Mouse (Mus musculus) embryonic facial prominence, embryonic 11.5 days (tissue): Measurements from ENCODE around the gene Ucn. TPM values are rescaled to one million over a fixed set of nuclear protein-coding genes. Genes with fewer than 3 reads are reported as not detected.

Experiments used
- ATAC-seq: fragments of 200-750 bp; cut with Nextera tagmentation; replicated peaks from 2 replicates; pipeline ENCODE4 v1.8.0; 2017; ENCODE audit warnings: low read depth; ENCODE audit not compliant: insufficient number of reproducible peaks, low FRiP score, low TSS enrichment
- DNase-seq: peaks from one replicate; pipeline ENCODE4 v3.0.0-alpha.2; 2015; ENCODE audit warnings: low spot score
- H3K27ac ChIP-seq: fragments of 300-500 bp; sonication (generic); replicated peaks from 2 replicates; pipeline ENCODE4 v1.5.1; 2014; ENCODE audit warnings: mild to moderate bottlenecking, low read depth, low read length, control low read depth
- H3K27me3 ChIP-seq: fragments of 300-500 bp; sonication (generic); 2 replicates; pipeline ENCODE4 v1.6.1; 2014; ENCODE audit warnings: mild to moderate bottlenecking, low read length, moderate library complexity, mixed read lengths; ENCODE audit not compliant: control insufficient read depth, insufficient read depth
- H3K36me3 ChIP-seq: fragments of 300-500 bp; sonication (generic); replicated peaks from 2 replicates; pipeline ENCODE4 v1.6.1; 2014; ENCODE audit warnings: low read depth, mild to moderate bottlenecking, low read length, moderate library complexity, mixed read lengths; ENCODE audit not compliant: control insufficient read depth, insufficient read depth
- H3K4me1 ChIP-seq: fragments of 300-500 bp; sonication (generic); 2 replicates; pipeline ENCODE4 v1.6.1; 2014; ENCODE audit warnings: low read length, mixed read lengths; ENCODE audit not compliant: control insufficient read depth, insufficient read depth
- H3K4me2 ChIP-seq: fragments of 300-500 bp; sonication (generic); 2 replicates; pipeline ENCODE4 v1.6.1; 2014; ENCODE audit warnings: low read depth, mild to moderate bottlenecking, control low read depth, low read length, moderate library complexity
- H3K4me3 ChIP-seq: fragments of 300-500 bp; sonication (generic); 2 replicates; pipeline ENCODE4 v1.5.1; 2014; ENCODE audit warnings: low read depth, low read length, control low read depth
- H3K9ac ChIP-seq: fragments of 300-500 bp; sonication (generic); replicated peaks from 2 replicates; pipeline ENCODE4 v1.6.1; 2014; ENCODE audit warnings: mild to moderate bottlenecking, control low read depth, low read length
- H3K9me3 ChIP-seq: fragments of 300-500 bp; sonication (generic); replicated peaks from 2 replicates; pipeline ENCODE4 v1.6.1; 2016; ENCODE audit warnings: mild to moderate bottlenecking, low read length, inconsistent platforms, mixed read lengths; ENCODE audit not compliant: control insufficient read depth
- WGBS: fragments of 180-500 bp; shearing (Covaris S2); extraction: QIAGEN DNeasy Blood & Tissue Kit; methylation state at CpG from one replicate; pipeline ENCODE4 v1.1.7; 2014; 5-methylcytosine and 5-hydroxymethylcytosine counted together
- polyA plus RNA-seq: library from polyadenylated mRNA; unstranded; fragments of >200 nt; fragmentation: Nextera tagmentation; extraction: Ambion mirVana; gene quantifications from 2 replicates; pipeline ENCODE4 v1.2.1, GENCODE M21; 2014

The Ucn gene
- polyA plus RNA-seq, 1 experiment from 2014 or later, result not detected

- H3K4me1 ChIP-seq, result peaks cover 4% of the 10 kb centered on the region
- no peak overlapping the region for H3K27ac ChIP-seq
- no peak overlapping the region for H3K4me2 ChIP-seq
- no peak overlapping the region for H3K4me3 ChIP-seq
- ATAC-seq (no peak), DNase-seq (no peak)
- 23% methylated on average over 11 of the region's 11 CpGs for WGBS
- H3K36me3 ChIP-seq, result no peaks in the 10 kb centered on the region
- no peaks in the 10 kb centered on the region for H3K9me3 ChIP-seq
- no peak overlapping the region for H3K9ac ChIP-seq
- H3K27me3 ChIP-seq, result peaks cover 63% of the 10 kb centered on the region
These were observed 42.7 kb downstream of the Ucn start for GRCm38 (mm10) chr5:31095711-31096480.

- ATAC-seq, result no peak
- no peak for DNase-seq
- no peaks in the 10 kb centered on the region for H3K9me3 ChIP-seq
These were observed 43.6 kb downstream of the Ucn start for GRCm38 (mm10) chr5:31094799-31095691.

GRCm38 (mm10) chr5:31094100-31094798 lies 44.4 kb downstream of the Ucn start:
- ATAC-seq (no peak), DNase-seq (peak; percentile 62)
- Histone ChIP-seq H3K27me3 (peaks cover 80% of the 10 kb centered on the region), H3K4me2 (peak overlapping the region; percentile 13), H3K4me3 (peak overlapping the region; percentile 12), H3K27ac (no peak overlapping the region), H3K36me3 (no peaks in the 10 kb centered on the region), H3K9me3 (no peaks in the 10 kb centered on the region), H3K9ac (no peak overlapping the region), H3K4me1 (peaks cover 4% of the 10 kb centered on the region)
- 2% methylated on average over 29 of the region's 29 CpGs for WGBS

More at GRCm38 (mm10) chr5:31094799-31095691, 43.6 kb downstream of the Ucn start:
- H3K27ac ChIP-seq, result no peak overlapping the region
- peaks cover 4% of the 10 kb centered on the region for H3K4me1 ChIP-seq
- H3K36me3 ChIP-seq, result no peaks in the 10 kb centered on the region
- under 1% methylated on average over 59 of the region's 59 CpGs for WGBS
- peaks cover 72% of the 10 kb centered on the region for H3K27me3 ChIP-seq
- peak overlapping the region; percentile 12 for H3K4me3 ChIP-seq
- H3K4me2 ChIP-seq, result peak overlapping the region; percentile 29
- H3K9ac ChIP-seq, result no peak overlapping the region

- peak overlapping the region; percentile 55 for H3K4me2 ChIP-seq
- ATAC-seq, result peak; percentile 49; the same call in 1 of the 2 replicates
- under 1% methylated on average over 47 of the region's 54 CpGs for WGBS
- peaks cover 4% of the 10 kb centered on the region for H3K4me1 ChIP-seq
- DNase-seq, result no peak
- peak overlapping the region; percentile 36 for H3K4me3 ChIP-seq
- H3K27ac ChIP-seq, result no peak overlapping the region
- peaks cover 83% of the 10 kb centered on the region for H3K27me3 ChIP-seq
- peak overlapping the region; percentile 22; the same call in 1 of the 2 replicates for H3K9ac ChIP-seq
- no peaks in the 10 kb centered on the region for H3K9me3 ChIP-seq
- no peaks in the 10 kb centered on the region for H3K36me3 ChIP-seq
These were observed 45.2 kb downstream of the Ucn start for GRCm38 (mm10) chr5:31093151-31094041.

GRCm38 (mm10) chr5:31092231-31092975 lies 46.2 kb downstream of the Ucn start:
- DNase-seq, result no peak
- WGBS, result 2% methylated on average over 39 of the region's 53 CpGs
- H3K27ac ChIP-seq, result no peak overlapping the region
- ATAC-seq, result no peak
- peaks cover 4% of the 10 kb centered on the region for H3K4me1 ChIP-seq
- H3K36me3 ChIP-seq, result no peaks in the 10 kb centered on the region
- peak overlapping the region; percentile 55 for H3K4me2 ChIP-seq
- no peaks in the 10 kb centered on the region for H3K9me3 ChIP-seq
- H3K9ac ChIP-seq, result no peak overlapping the region; the same call in 1 of the 2 replicates
- peak overlapping the region; percentile 36 for H3K4me3 ChIP-seq
- peaks cover 81% of the 10 kb centered on the region for H3K27me3 ChIP-seq
